Mouse (Mus musculus): ENCODE data around the gene Sh3bp5. TPM values are rescaled to one million over a fixed set of nuclear protein-coding genes. Genes with fewer than 3 reads are reported as not detected.
A peak's percentile ranks its signal among the peaks of the same experiment; 100 is the strongest.

The Sh3bp5 gene
- polyA plus RNA-seq, 1 experiment from 2014 or later, result 29.9 TPM

DNA sequence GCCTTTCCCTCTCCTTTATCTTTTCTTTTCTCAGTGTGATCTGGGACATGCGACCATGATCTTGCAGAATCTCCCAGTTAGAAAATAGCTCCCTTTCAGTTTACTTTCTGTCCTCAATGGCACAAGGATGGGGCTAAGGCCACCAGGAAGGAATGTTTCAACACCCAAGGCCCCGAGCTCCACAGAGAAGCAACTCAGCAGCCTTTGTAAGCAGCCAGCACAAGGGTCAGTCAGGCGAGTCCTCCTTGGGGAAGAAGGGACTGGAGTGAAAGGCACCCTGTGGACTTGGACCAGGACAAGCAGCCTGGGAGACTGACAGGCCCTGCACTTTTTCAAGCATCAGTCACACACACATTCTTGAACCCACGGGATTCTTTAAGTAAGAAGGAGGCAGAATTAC lies 16.6 kb downstream of the Sh3bp5 start:
- Histone ChIP-seq H3K9me3 (replicated peaks) (no peaks in the 10 kb centered on the region), H3K4me2 (no peak overlapping the region), H3K36me3 (no peaks in the 10 kb centered on the region), H3K27me3 (replicated peaks) (no peaks in the 10 kb centered on the region), H3K27ac (ENCODE audit: poor library complexity, severe bottlenecking) (peak overlapping the region; percentile 22; the same call in 1 of the 2 replicates), H3K4me1 (replicated peaks) (peaks cover 95% of the 10 kb centered on the region), H3K9ac (peak overlapping the region; percentile 45; the same call in 1 of the 2 replicates), H3K4me3 (no peak overlapping the region)
- WGBS, result 25% methylated on average over 4 of the region's 4 CpGs
- no peak for ATAC-seq (ENCODE audit: insufficient number of reproducible peaks, low FRiP score)

DNA sequence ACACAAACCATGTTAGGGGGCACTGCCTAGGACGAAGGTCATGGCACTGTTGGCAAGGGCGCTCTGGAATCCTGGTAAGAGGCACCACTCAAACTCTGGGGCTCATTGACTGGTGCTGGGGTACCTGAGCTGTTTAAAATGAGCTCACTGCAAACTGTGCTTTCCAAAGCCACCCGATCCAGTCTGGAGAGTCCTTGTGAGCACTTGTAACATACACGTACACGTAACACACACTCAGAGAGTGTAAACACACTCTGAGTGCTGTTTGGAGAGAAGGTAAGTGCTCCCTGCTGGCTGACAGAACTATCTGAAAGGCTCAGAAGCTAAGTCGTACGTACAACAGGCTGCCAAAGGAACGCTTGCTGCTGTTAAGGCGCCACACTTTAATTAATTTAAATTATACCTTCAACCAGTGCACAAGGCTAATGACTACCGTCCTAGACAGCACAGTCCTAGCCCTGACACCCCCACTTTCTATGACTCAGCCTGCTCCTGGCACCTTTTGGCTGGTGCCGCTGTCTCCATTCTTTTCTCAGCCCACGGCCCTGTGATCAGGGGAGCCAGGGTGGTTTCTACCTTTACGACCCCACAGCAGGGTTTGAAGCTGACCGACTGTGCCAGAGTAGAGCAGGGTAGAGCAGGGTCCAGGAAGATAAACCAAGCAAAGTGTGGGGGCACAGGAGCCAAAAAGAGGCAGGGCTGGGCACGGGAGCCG lies 18.9 kb downstream of the Sh3bp5 start:
- Histone ChIP-seq H3K4me2 (no peak overlapping the region), H3K36me3 (no peaks in the 10 kb centered on the region), H3K9ac (no peak overlapping the region), H3K27ac (ENCODE audit: poor library complexity, severe bottlenecking) (peak overlapping the region; percentile 26; the same call in 1 of the 2 replicates), H3K4me1 (replicated peaks) (peaks cover 95% of the 10 kb centered on the region), H3K4me3 (no peak overlapping the region), H3K27me3 (replicated peaks) (no peaks in the 10 kb centered on the region), H3K9me3 (replicated peaks) (no peaks in the 10 kb centered on the region)
- 0 out of 2 replicates have a peak, but pooled peaks have one; percentile 7 for ATAC-seq (ENCODE audit: insufficient number of reproducible peaks, low FRiP score)
- WGBS, result 76% methylated on average over 16 of the region's 16 CpGs

- Histone ChIP-seq H3K9me3 (replicated peaks) (no peaks in the 10 kb centered on the region), H3K27ac (ENCODE audit: poor library complexity, severe bottlenecking) (no peak overlapping the region), H3K9ac (no peak overlapping the region), H3K4me1 (replicated peaks) (peaks cover 91% of the 10 kb centered on the region), H3K36me3 (peaks cover under 1% of the 10 kb centered on the region; the same call in 1 of the 2 replicates), H3K4me3 (no peak overlapping the region), H3K4me2 (no peak overlapping the region), H3K27me3 (replicated peaks) (no peaks in the 10 kb centered on the region)
- 77% methylated on average over 3 of the region's 3 CpGs for WGBS
- ATAC-seq (ENCODE audit: insufficient number of reproducible peaks, low FRiP score), result no peak
Observed at GRCm38 (mm10) chr14:31416411-31416810, 19.5 kb downstream of the Sh3bp5 start.

GRCm38 (mm10) chr14:31414967-31415376 lies 20.9 kb downstream of the Sh3bp5 start:
- H3K4me2 ChIP-seq, result 0 out of 2 replicates have a peak overlapping the region, but pooled peaks have one; percentile 3
- peak overlapping the region; percentile 61 for H3K27ac ChIP-seq (ENCODE audit: poor library complexity, severe bottlenecking)
- ATAC-seq (ENCODE audit: insufficient number of reproducible peaks, low FRiP score), result no peak
- H3K4me3 ChIP-seq, result no peak overlapping the region
- H3K27me3 ChIP-seq (replicated peaks), result no peaks in the 10 kb centered on the region
- H3K36me3 ChIP-seq, result peaks cover 6% of the 10 kb centered on the region; the same call in 1 of the 2 replicates
- H3K9me3 ChIP-seq (replicated peaks), result no peaks in the 10 kb centered on the region
- peaks cover 91% of the 10 kb centered on the region for H3K4me1 ChIP-seq (replicated peaks)
- 39% methylated on average over 7 of the region's 7 CpGs for WGBS
- no peak overlapping the region; the same call in 1 of the 2 replicates for H3K9ac ChIP-seq

GRCm38 (mm10) chr14:31414235-31414966 lies 21.5 kb downstream of the Sh3bp5 start:
- H3K4me2 ChIP-seq, result no peak overlapping the region
- peak overlapping the region; percentile 61 for H3K27ac ChIP-seq (ENCODE audit: poor library complexity, severe bottlenecking)
- peaks cover 91% of the 10 kb centered on the region for H3K4me1 ChIP-seq (replicated peaks)
- 62% methylated on average over 10 of the region's 10 CpGs for WGBS
- peaks cover 6% of the 10 kb centered on the region; the same call in 1 of the 2 replicates for H3K36me3 ChIP-seq
- H3K27me3 ChIP-seq (replicated peaks), result no peaks in the 10 kb centered on the region
- ATAC-seq (ENCODE audit: insufficient number of reproducible peaks, low FRiP score), result no peak
- no peak overlapping the region; the same call in 1 of the 2 replicates for H3K9ac ChIP-seq
- H3K4me3 ChIP-seq, result no peak overlapping the region
- H3K9me3 ChIP-seq (replicated peaks), result no peaks in the 10 kb centered on the region

DNA sequence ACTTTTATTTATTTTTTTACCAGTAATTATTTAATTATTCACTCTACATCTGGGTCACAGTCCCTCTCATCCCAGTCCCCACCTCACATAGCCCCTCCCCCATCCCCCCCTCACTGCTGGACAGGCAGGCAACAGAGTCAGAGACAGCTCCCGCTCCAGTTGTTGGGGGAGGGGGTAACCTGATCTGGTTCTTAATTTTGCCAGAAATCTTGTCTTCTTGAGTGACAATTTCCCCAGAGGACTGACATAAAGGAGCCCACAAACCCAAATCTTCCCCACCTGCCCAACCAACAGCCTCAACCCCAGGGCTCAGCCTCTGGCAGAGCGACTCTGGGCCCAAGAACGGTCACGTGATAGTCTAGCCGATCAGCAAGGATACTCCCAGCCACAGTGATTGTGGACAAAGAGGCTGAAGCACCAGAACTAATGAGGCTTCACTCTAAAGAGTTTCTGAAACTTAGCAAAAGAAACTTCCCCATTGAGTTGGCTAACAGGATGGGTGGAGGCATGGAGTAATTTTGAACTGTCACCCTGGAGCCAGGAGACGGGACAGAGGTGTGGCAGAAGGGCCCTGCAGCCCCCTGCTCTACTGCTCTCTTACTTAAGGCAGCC lies 22.3 kb downstream of the Sh3bp5 start:
- H3K4me1 ChIP-seq (replicated peaks), result peaks cover 91% of the 10 kb centered on the region
- no peak overlapping the region for H3K27ac ChIP-seq (ENCODE audit: poor library complexity, severe bottlenecking)
- ATAC-seq (ENCODE audit: insufficient number of reproducible peaks, low FRiP score), result no peak
- H3K4me3 ChIP-seq, result no peak overlapping the region
- H3K9me3 ChIP-seq (replicated peaks), result no peaks in the 10 kb centered on the region
- no peaks in the 10 kb centered on the region for H3K27me3 ChIP-seq (replicated peaks)
- no peak overlapping the region for H3K9ac ChIP-seq
- H3K36me3 ChIP-seq, result peaks cover 6% of the 10 kb centered on the region; the same call in 1 of the 2 replicates
- H3K4me2 ChIP-seq, result no peak overlapping the region
- 54% methylated on average over 6 of the region's 6 CpGs for WGBS

GRCm38 (mm10) chr14:31412651-31413056 lies 23.2 kb downstream of the Sh3bp5 start:
- Histone ChIP-seq H3K9me3 (replicated peaks) (no peaks in the 10 kb centered on the region), H3K4me3 (no peak overlapping the region), H3K4me2 (no peak overlapping the region), H3K4me1 (replicated peaks) (peaks cover 96% of the 10 kb centered on the region), H3K9ac (0 out of 2 replicates have a peak overlapping the region, but pooled peaks have one; percentile 8), H3K27ac (ENCODE audit: poor library complexity, severe bottlenecking) (no peak overlapping the region), H3K36me3 (peaks cover 6% of the 10 kb centered on the region; the same call in 1 of the 2 replicates), H3K27me3 (replicated peaks) (no peaks in the 10 kb centered on the region)
- no peak for ATAC-seq (ENCODE audit: insufficient number of reproducible peaks, low FRiP score)
- WGBS, result 68% methylated on average over 10 of the region's 10 CpGs

DNA sequence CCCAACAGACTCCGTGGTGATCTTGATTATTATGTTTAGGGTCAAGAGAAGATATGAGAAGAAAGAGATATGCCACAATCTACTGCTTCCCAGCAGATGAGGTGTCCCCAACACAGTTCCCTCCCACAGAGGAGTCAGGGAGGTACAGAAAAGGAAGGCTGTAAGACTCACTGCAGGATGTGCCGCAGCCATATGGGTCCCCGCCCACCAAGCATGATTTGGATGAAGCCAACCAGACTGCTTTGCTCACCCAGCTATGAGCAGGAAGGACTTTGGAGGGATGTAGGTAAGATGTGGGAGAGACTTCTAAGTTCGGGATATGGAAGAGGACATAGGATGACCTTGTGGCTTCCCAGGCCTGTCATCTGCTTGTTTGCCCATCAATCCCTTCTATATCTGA lies 25.1 kb downstream of the Sh3bp5 start:
- no peak for ATAC-seq (ENCODE audit: insufficient number of reproducible peaks, low FRiP score)
- no peak overlapping the region for H3K9ac ChIP-seq
- 61% methylated on average over 4 of the region's 4 CpGs for WGBS
- H3K27ac ChIP-seq (ENCODE audit: poor library complexity, severe bottlenecking), result no peak overlapping the region
- no peaks in the 10 kb centered on the region for H3K27me3 ChIP-seq (replicated peaks)
- H3K36me3 ChIP-seq, result peaks cover 6% of the 10 kb centered on the region; the same call in 1 of the 2 replicates
- no peak overlapping the region for H3K4me3 ChIP-seq
- peaks cover 96% of the 10 kb centered on the region for H3K4me1 ChIP-seq (replicated peaks)
- H3K4me2 ChIP-seq, result no peak overlapping the region
- no peaks in the 10 kb centered on the region for H3K9me3 ChIP-seq (replicated peaks)

DNA sequence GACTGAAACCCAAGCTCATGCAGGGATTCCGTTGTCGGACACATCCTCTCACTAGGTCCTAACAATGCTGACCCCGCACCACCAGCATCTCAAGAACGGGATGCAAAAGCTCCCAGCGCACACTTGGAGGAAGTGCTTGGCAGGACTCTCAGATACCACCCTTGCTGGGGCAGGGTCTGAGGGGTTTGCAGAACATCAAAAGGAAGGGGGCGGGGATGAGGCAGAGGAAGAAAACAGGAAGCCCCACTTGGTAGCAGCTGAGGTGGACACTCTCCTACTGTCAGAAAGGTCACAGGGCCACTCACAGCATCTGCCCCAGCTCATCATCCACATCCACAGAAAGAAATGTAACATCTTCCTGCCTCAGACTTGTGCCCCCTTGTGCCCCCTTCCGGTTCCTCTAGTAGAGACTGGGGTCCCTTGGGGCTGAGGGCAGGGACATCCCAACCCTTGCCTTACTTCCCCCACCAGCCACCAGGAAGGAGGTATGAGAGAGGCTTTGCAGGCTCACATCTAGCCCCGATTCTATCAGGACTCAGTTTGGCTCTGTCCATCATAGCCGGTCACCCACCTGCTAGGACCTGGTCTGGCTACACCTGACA lies 25.7 kb downstream of the Sh3bp5 start:
- Histone ChIP-seq H3K9ac (no peak overlapping the region), H3K9me3 (replicated peaks) (no peaks in the 10 kb centered on the region), H3K4me2 (no peak overlapping the region), H3K4me3 (no peak overlapping the region), H3K27ac (ENCODE audit: poor library complexity, severe bottlenecking) (no peak overlapping the region), H3K27me3 (replicated peaks) (no peaks in the 10 kb centered on the region), H3K36me3 (peaks cover 6% of the 10 kb centered on the region; the same call in 1 of the 2 replicates), H3K4me1 (replicated peaks) (peaks cover 94% of the 10 kb centered on the region)
- 61% methylated on average over 9 of the region's 9 CpGs for WGBS
- no peak for ATAC-seq (ENCODE audit: insufficient number of reproducible peaks, low FRiP score)

GRCm38 (mm10) chr14:31408666-31409065 lies 27.2 kb downstream of the Sh3bp5 start:
- Histone ChIP-seq H3K27ac (ENCODE audit: poor library complexity, severe bottlenecking) (peak overlapping the region; percentile 84), H3K4me1 (replicated peaks) (peaks cover 94% of the 10 kb centered on the region), H3K36me3 (peaks cover 6% of the 10 kb centered on the region; the same call in 1 of the 2 replicates), H3K9me3 (replicated peaks) (no peaks in the 10 kb centered on the region), H3K4me2 (0 out of 2 replicates have a peak overlapping the region, but pooled peaks have one; percentile 13), H3K4me3 (no peak overlapping the region), H3K9ac (0 out of 2 replicates have a peak overlapping the region, but pooled peaks have one; percentile 19), H3K27me3 (replicated peaks) (no peaks in the 10 kb centered on the region)
- peak; percentile 40; the same call in 1 of the 2 replicates for ATAC-seq (ENCODE audit: insufficient number of reproducible peaks, low FRiP score)
- 38% methylated on average over 8 of the region's 8 CpGs for WGBS

All from heart, embryonic 12.5 days (tissue).